Mouse (Mus musculus): ENCODE results near the gene Endou. TPM values are rescaled to one million over a fixed set of nuclear protein-coding genes. Genes with fewer than 3 reads are reported as not detected.

The Endou gene
- polyA plus RNA-seq, 1 experiment from 2014 or later = 0.20 TPM

GRCm38 (mm10) chr15:97745331-97745730 is 14.2 kb upstream of the Endou start:
- Histone ChIP-seq H3K27me3 (ENCODE audit: control insufficient read depth, insufficient read depth, low read length) (no peaks in the 10 kb centered on the region), H3K4me1 (ENCODE audit: control insufficient read depth, insufficient read depth, low read length) (peaks cover 8% of the 10 kb centered on the region), H3K27ac (ENCODE audit: low read length) (no peak overlapping the region), H3K36me3 (ENCODE audit: control insufficient read depth, insufficient read depth, low read length) (no peaks in the 10 kb centered on the region), H3K9me3 (ENCODE audit: control insufficient read depth, low read depth, low read length) (no peaks in the 10 kb centered on the region), H3K4me2 (replicated peaks; ENCODE audit: low read depth, low read length) (no peak overlapping the region), H3K9ac (replicated peaks; ENCODE audit: low read depth, low read length) (no peak overlapping the region), H3K4me3 (ENCODE audit: low read depth, low read length) (no peak overlapping the region)
- no peak for ATAC-seq (ENCODE audit: insufficient number of reproducible peaks, insufficient read depth, low FRiP score, low read depth)
- 57% methylated on average over 10 of the region's 10 CpGs for WGBS

DNA sequence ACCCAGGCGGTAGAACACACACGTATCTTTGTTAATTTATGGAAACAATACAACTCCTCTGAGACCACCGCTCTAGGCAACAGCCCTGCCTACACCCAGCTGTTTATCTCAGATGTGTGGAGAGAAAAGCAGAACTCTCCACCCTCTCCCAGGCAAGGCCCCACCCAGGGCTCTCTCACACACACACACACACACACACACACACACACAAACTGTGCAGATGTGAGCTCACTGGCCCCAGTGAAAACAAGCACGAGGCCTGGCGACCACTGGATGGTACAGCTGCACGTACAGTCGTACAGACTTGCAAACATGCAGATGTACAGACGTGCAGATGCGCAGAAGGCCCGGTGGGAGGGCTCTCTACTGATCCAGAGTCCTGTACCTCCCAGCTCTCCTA is 13.8 kb upstream of the Endou start:
- Histone ChIP-seq H3K9me3 (ENCODE audit: control insufficient read depth, low read depth, low read length) (no peaks in the 10 kb centered on the region), H3K36me3 (ENCODE audit: control insufficient read depth, insufficient read depth, low read length) (no peaks in the 10 kb centered on the region), H3K27me3 (ENCODE audit: control insufficient read depth, insufficient read depth, low read length) (no peaks in the 10 kb centered on the region), H3K4me2 (replicated peaks; ENCODE audit: low read depth, low read length) (no peak overlapping the region), H3K27ac (ENCODE audit: low read length) (no peak overlapping the region), H3K4me3 (ENCODE audit: low read depth, low read length) (no peak overlapping the region), H3K4me1 (ENCODE audit: control insufficient read depth, insufficient read depth, low read length) (peaks cover 5% of the 10 kb centered on the region; the same call in 1 of the 2 replicates), H3K9ac (replicated peaks; ENCODE audit: low read depth, low read length) (no peak overlapping the region)
- 61% methylated on average over 10 of the region's 10 CpGs for WGBS
- ATAC-seq (ENCODE audit: insufficient number of reproducible peaks, insufficient read depth, low FRiP score, low read depth) = no peak

DNA sequence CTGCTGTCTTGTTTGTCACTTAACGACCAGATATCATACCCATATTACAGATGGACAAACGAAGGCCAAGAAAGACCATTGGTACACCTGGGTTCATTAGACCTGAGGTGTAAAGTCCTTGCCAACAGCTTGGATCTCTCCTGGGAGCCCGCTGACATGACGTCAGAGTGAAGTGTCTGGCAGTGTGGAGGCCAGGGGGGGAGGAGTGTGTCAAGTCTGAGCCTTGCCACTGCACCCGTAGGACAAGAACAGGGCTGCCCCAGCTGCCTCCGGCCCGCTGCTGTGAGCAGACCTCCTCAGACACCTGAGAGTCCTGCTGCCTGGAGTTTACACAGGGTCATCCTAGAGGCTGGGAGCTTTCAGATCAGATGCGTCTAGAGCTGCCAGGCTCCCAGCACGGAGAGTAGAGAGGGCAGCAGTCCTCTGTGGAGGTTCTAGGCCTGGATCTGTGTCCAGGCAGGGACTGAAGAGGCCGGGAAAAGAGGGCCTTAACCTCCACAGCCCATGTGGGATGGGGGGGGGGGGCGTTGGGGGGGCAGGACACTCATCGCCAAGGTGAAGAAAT is 12.9 kb upstream of the Endou start:
- Histone ChIP-seq H3K9me3 (ENCODE audit: control insufficient read depth, low read depth, low read length) (no peaks in the 10 kb centered on the region), H3K4me1 (ENCODE audit: control insufficient read depth, insufficient read depth, low read length) (peaks cover 5% of the 10 kb centered on the region; the same call in 1 of the 2 replicates), H3K4me2 (replicated peaks; ENCODE audit: low read depth, low read length) (no peak overlapping the region), H3K27ac (ENCODE audit: low read length) (no peak overlapping the region), H3K36me3 (ENCODE audit: control insufficient read depth, insufficient read depth, low read length) (no peaks in the 10 kb centered on the region), H3K27me3 (ENCODE audit: control insufficient read depth, insufficient read depth, low read length) (no peaks in the 10 kb centered on the region), H3K4me3 (ENCODE audit: low read depth, low read length) (no peak overlapping the region), H3K9ac (replicated peaks; ENCODE audit: low read depth, low read length) (no peak overlapping the region)
- WGBS = 67% methylated on average over 11 of the region's 12 CpGs
- no peak for ATAC-seq (ENCODE audit: insufficient number of reproducible peaks, insufficient read depth, low FRiP score, low read depth)

- Histone ChIP-seq H3K9me3 (ENCODE audit: control insufficient read depth, low read depth, low read length) (no peaks in the 10 kb centered on the region), H3K4me2 (replicated peaks; ENCODE audit: low read depth, low read length) (no peak overlapping the region), H3K4me3 (ENCODE audit: low read depth, low read length) (no peak overlapping the region), H3K4me1 (ENCODE audit: control insufficient read depth, insufficient read depth, low read length) (peaks cover 5% of the 10 kb centered on the region; the same call in 1 of the 2 replicates), H3K27me3 (ENCODE audit: control insufficient read depth, insufficient read depth, low read length) (no peaks in the 10 kb centered on the region), H3K36me3 (ENCODE audit: control insufficient read depth, insufficient read depth, low read length) (no peaks in the 10 kb centered on the region), H3K9ac (replicated peaks; ENCODE audit: low read depth, low read length) (no peak overlapping the region), H3K27ac (ENCODE audit: low read length) (no peak overlapping the region)
- WGBS = 86% methylated on average over 5 of the region's 5 CpGs
- ATAC-seq (ENCODE audit: insufficient number of reproducible peaks, insufficient read depth, low FRiP score, low read depth) = no peak
Observed at GRCm38 (mm10) chr15:97743210-97743609, 12.1 kb upstream of the Endou start.

DNA sequence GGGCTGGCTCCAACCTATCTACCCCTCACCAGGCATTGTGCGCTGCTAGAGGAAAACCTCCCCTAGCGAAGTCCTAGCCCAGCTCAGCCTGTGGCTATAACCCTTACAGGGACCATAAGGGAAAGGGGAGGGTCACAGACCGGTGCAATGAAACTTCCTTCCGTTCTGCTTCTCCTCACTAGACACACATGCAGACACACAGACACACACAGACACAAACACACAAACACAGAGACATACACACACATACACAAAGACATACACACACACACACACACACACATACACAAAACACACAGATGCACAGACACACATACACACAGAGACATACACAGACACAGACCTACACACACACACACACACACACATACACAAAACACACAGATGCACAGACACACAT is 11.5 kb upstream of the Endou start:
- H3K4me2 ChIP-seq (replicated peaks; ENCODE audit: low read depth, low read length) = no peak overlapping the region
- H3K27me3 ChIP-seq (ENCODE audit: control insufficient read depth, insufficient read depth, low read length) = no peaks in the 10 kb centered on the region
- H3K27ac ChIP-seq (ENCODE audit: low read length) = no peak overlapping the region
- no peaks in the 10 kb centered on the region for H3K9me3 ChIP-seq (ENCODE audit: control insufficient read depth, low read depth, low read length)
- H3K4me1 ChIP-seq (ENCODE audit: control insufficient read depth, insufficient read depth, low read length) = peaks cover 5% of the 10 kb centered on the region; the same call in 1 of the 2 replicates
- no peaks in the 10 kb centered on the region for H3K36me3 ChIP-seq (ENCODE audit: control insufficient read depth, insufficient read depth, low read length)
- no peak overlapping the region for H3K4me3 ChIP-seq (ENCODE audit: low read depth, low read length)
- WGBS = 66% methylated on average over 4 of the region's 4 CpGs
- ATAC-seq (ENCODE audit: insufficient number of reproducible peaks, insufficient read depth, low FRiP score, low read depth) = no peak
- no peak overlapping the region for H3K9ac ChIP-seq (replicated peaks; ENCODE audit: low read depth, low read length)

DNA sequence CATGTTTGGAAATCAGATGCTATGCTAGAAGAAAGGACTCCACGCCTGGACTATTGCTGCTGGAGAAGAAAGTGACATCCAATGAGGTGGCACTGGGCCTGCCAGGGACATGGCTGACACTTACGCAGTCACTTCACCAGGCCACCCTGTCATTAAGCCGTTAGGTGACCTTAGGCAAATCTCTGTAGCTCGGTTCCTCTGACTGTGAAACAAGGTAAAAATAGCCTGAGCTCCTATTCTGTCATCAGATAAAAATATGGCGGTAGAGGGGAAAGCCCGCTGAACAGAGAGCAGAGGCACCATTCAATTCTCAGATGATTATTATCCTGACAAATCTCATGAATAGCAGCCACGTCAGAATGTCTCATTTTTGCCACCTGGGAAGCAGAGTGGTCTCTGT is 10.9 kb upstream of the Endou start:
- H3K36me3 ChIP-seq (ENCODE audit: control insufficient read depth, insufficient read depth, low read length) = no peaks in the 10 kb centered on the region
- no peaks in the 10 kb centered on the region for H3K27me3 ChIP-seq (ENCODE audit: control insufficient read depth, insufficient read depth, low read length)
- no peak overlapping the region for H3K4me3 ChIP-seq (ENCODE audit: low read depth, low read length)
- H3K27ac ChIP-seq (ENCODE audit: low read length) = no peak overlapping the region
- H3K9ac ChIP-seq (replicated peaks; ENCODE audit: low read depth, low read length) = no peak overlapping the region
- H3K4me1 ChIP-seq (ENCODE audit: control insufficient read depth, insufficient read depth, low read length) = peaks cover 5% of the 10 kb centered on the region; the same call in 1 of the 2 replicates
- ATAC-seq (ENCODE audit: insufficient number of reproducible peaks, insufficient read depth, low FRiP score, low read depth) = no peak
- 70% methylated on average over 7 of the region's 7 CpGs for WGBS
- H3K4me2 ChIP-seq (replicated peaks; ENCODE audit: low read depth, low read length) = no peak overlapping the region
- H3K9me3 ChIP-seq (ENCODE audit: control insufficient read depth, low read depth, low read length) = no peaks in the 10 kb centered on the region

DNA sequence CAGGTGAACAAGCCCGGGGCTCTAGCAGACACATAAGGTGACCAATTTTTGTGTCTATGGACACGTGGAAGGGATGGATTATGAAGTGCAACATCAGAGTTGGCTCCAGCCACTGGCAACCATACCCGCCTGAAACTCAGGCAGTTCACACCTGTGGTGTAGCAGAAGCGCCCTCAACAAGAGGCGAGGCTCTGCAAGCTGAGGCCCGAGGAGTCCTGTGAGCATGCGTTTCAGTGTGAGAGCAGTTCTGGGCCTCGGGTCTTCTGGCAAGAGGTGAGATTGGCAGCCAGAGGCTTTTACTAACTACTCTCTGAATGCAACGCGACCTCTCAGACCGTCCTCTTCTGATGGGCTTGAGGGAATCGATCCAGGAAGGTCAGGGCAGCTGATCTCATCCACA is 10.5 kb upstream of the Endou start:
- H3K36me3 ChIP-seq (ENCODE audit: control insufficient read depth, insufficient read depth, low read length) = no peaks in the 10 kb centered on the region
- H3K27ac ChIP-seq (ENCODE audit: low read length) = no peak overlapping the region
- H3K9ac ChIP-seq (replicated peaks; ENCODE audit: low read depth, low read length) = no peak overlapping the region
- WGBS = 77% methylated on average over 12 of the region's 12 CpGs
- no peak overlapping the region for H3K4me2 ChIP-seq (replicated peaks; ENCODE audit: low read depth, low read length)
- no peak for ATAC-seq (ENCODE audit: insufficient number of reproducible peaks, insufficient read depth, low FRiP score, low read depth)
- H3K4me1 ChIP-seq (ENCODE audit: control insufficient read depth, insufficient read depth, low read length) = peaks cover 5% of the 10 kb centered on the region; the same call in 1 of the 2 replicates
- H3K27me3 ChIP-seq (ENCODE audit: control insufficient read depth, insufficient read depth, low read length) = no peaks in the 10 kb centered on the region
- H3K9me3 ChIP-seq (ENCODE audit: control insufficient read depth, low read depth, low read length) = no peaks in the 10 kb centered on the region
- H3K4me3 ChIP-seq (ENCODE audit: low read depth, low read length) = no peak overlapping the region

- WGBS = 68% methylated on average over 9 of the region's 9 CpGs
- no peak overlapping the region for H3K4me2 ChIP-seq (replicated peaks; ENCODE audit: low read depth, low read length)
Observed at GRCm38 (mm10) chr15:97740283-97740732, 9.2 kb upstream of the Endou start.

DNA sequence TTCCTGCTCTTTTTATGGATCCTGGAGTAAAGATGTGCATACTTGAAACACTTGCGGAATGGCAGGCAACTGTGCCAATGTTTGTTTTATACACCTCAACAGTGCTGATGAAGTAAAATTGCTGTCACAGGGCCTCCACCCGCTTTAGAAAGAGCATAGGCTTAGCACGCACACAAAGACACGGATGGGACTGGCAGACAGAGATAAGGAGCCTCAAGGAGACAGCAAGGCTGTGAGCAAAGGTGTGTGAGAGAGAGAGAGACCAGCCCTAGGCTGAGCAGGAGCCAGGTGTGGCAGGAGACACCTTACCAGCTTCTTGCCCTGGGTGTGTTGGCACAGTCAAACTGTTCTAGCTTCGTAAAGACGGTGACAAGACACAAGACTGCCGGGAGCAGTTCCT is 7.8 kb upstream of the Endou start:
- no peaks in the 10 kb centered on the region for H3K36me3 ChIP-seq (ENCODE audit: control insufficient read depth, insufficient read depth, low read length)
- H3K4me2 ChIP-seq (replicated peaks; ENCODE audit: low read depth, low read length) = no peak overlapping the region
- ATAC-seq (ENCODE audit: insufficient number of reproducible peaks, insufficient read depth, low FRiP score, low read depth) = no peak
- no peak overlapping the region for H3K4me3 ChIP-seq (ENCODE audit: low read depth, low read length)
- 86% methylated on average over 7 of the region's 7 CpGs for WGBS
- no peak overlapping the region for H3K9ac ChIP-seq (replicated peaks; ENCODE audit: low read depth, low read length)
- no peaks in the 10 kb centered on the region for H3K4me1 ChIP-seq (ENCODE audit: control insufficient read depth, insufficient read depth, low read length)
- no peak overlapping the region for H3K27ac ChIP-seq (ENCODE audit: low read length)
- H3K9me3 ChIP-seq (ENCODE audit: control insufficient read depth, low read depth, low read length) = no peaks in the 10 kb centered on the region
- H3K27me3 ChIP-seq (ENCODE audit: control insufficient read depth, insufficient read depth, low read length) = no peaks in the 10 kb centered on the region

More at GRCm38 (mm10) chr15:97740283-97740732, 9.2 kb upstream of the Endou start:
- Histone ChIP-seq H3K27ac (ENCODE audit: low read length) (no peak overlapping the region), H3K9ac (replicated peaks; ENCODE audit: low read depth, low read length) (no peak overlapping the region), H3K27me3 (ENCODE audit: control insufficient read depth, insufficient read depth, low read length) (no peaks in the 10 kb centered on the region), H3K36me3 (ENCODE audit: control insufficient read depth, insufficient read depth, low read length) (no peaks in the 10 kb centered on the region), H3K4me3 (ENCODE audit: low read depth, low read length) (no peak overlapping the region), H3K4me1 (ENCODE audit: control insufficient read depth, insufficient read depth, low read length) (peaks cover 2% of the 10 kb centered on the region; the same call in 1 of the 2 replicates), H3K9me3 (ENCODE audit: control insufficient read depth, low read depth, low read length) (no peaks in the 10 kb centered on the region)
- ATAC-seq (ENCODE audit: insufficient number of reproducible peaks, insufficient read depth, low FRiP score, low read depth) = no peak
